18 mouse cellular contexts compared by ENCODE assay signal in the genomic region with DNA sequence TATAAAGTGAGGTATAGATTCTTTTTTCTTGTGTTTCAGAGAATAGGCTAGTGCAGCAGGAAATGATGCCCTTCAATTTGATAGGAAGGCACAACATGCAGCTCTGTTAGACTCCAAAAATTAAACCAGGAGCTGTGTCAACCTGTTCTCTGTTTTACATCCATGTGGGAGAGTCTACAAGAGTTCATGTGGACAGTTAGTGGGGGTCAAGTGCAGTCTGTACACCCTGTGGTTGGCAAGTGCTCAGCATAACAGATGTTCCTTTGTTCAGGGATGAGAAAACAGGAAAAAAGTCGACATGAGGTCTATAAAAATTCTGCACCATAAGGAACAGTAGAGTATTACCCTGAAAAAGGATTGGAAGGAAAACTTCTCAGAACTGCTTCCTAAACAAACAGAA.
DNase-seq lines count a peak whose midpoint lies in the region; ATAC-seq lines count a peak whose summit lies in the region.
"Had no signal": no experiment of that assay in that cellular context is flagged by ENCODE, and none has a peak within 500 bp of the region (broad histone marks: within the 10 kb centered on the region; RNA-seq: fewer than 3 reads in every experiment).

No protein-coding gene starts in this region.

- no peaks in the 10 kb centered on the region for H3K9me3 ChIP-seq in hindbrain, embryonic 11.5 days (ENCODE audit: control insufficient read depth, low read length)
- no peaks in the 10 kb centered on the region for H3K9me3 ChIP-seq in hindbrain, embryonic 10.5 days
- H3K9me3 ChIP-seq: hindbrain, embryonic 15.5 days; limb, embryonic 15.5 days; megakaryocyte, embryonic 14.5 days; neural tube, embryonic 13.5 days had no signal

- H3K4me2 ChIP-seq in hindbrain, embryonic 11.5 days (replicated peaks; ENCODE audit: low read depth, low read length) = no peak overlapping the region
- H3K4me2 ChIP-seq: hindbrain, embryonic 15.5 days; limb, embryonic 15.5 days; neural tube, embryonic 13.5 days had no signal

- ATAC-seq in hindbrain, embryonic 11.5 days (ENCODE audit: low FRiP score) = no peak
- ATAC-seq: Patski had no signal

- H3K4me3 ChIP-seq in hindbrain, embryonic 11.5 days (ENCODE audit: low read depth, low read length) = no peak overlapping the region
- H3K4me3 ChIP-seq in hindbrain, embryonic 10.5 days = no peak overlapping the region
- H3K4me3 ChIP-seq: hindbrain, embryonic 15.5 days; limb, embryonic 15.5 days; megakaryocyte, embryonic 14.5 days; neural tube, embryonic 13.5 days had no signal

- no peak overlapping the region for H3K9ac ChIP-seq in hindbrain, embryonic 11.5 days (ENCODE audit: low read depth, low read length)
- H3K9ac ChIP-seq: hindbrain, embryonic 15.5 days; limb, embryonic 15.5 days; neural tube, embryonic 13.5 days had no signal

- H3K4me1 ChIP-seq in hindbrain, embryonic 11.5 days (replicated peaks; ENCODE audit: control insufficient read depth, insufficient read depth, low read length) = no peaks in the 10 kb centered on the region
- H3K4me1 ChIP-seq in hindbrain, embryonic 10.5 days (replicated peaks) = no peaks in the 10 kb centered on the region
- H3K4me1 ChIP-seq: hindbrain, embryonic 15.5 days; limb, embryonic 15.5 days; megakaryocyte, embryonic 14.5 days; neural tube, embryonic 13.5 days had no signal

- DNase-seq in hindbrain, embryonic 11.5 days (ENCODE audit: low spot score) = peak; percentile 1
- DNase-seq in hindbrain, embryonic 10.5 days (ENCODE audit: low spot score) = no peak
- peak; percentile 6 for DNase-seq in retina, postnatal 1 day
- no peak for DNase-seq in retina, embryonic 14.5 days (ENCODE audit: low spot score)
- DNase-seq in cerebellum, adult 9-11 months = peak; percentile 38
- no peak for DNase-seq in ovary, adult 18-20 months (ENCODE audit: low spot score)
- no peak for DNase-seq in layer of hippocampus, postnatal 36 days
- DNase-seq: gastrocnemius, postnatal 10 days; heart, adult 18-20 months; kidney, adult 11 months; lung, postnatal 10 days; thymus, adult 2 months had no signal

- H3K36me3 ChIP-seq in hindbrain, embryonic 11.5 days (ENCODE audit: control insufficient read depth, insufficient read depth, low read length) = no peaks in the 10 kb centered on the region
- no peaks in the 10 kb centered on the region for H3K36me3 ChIP-seq in hindbrain, embryonic 10.5 days
- H3K36me3 ChIP-seq: hindbrain, embryonic 15.5 days; limb, embryonic 15.5 days; neural tube, embryonic 13.5 days had no signal

- no peak overlapping the region for H3K27ac ChIP-seq in hindbrain, embryonic 11.5 days (ENCODE audit: low read depth, low read length)
- no peak overlapping the region for H3K27ac ChIP-seq in hindbrain, embryonic 10.5 days
- H3K27ac ChIP-seq: hindbrain, embryonic 15.5 days; kidney, postnatal 0 days; limb, embryonic 15.5 days; neural tube, embryonic 13.5 days had no signal

- no peaks in the 10 kb centered on the region for H3K27me3 ChIP-seq in hindbrain, embryonic 11.5 days (ENCODE audit: control insufficient read depth, insufficient read depth, low read length)
- H3K27me3 ChIP-seq in hindbrain, embryonic 10.5 days (ENCODE audit: insufficient read depth, poor library complexity, severe bottlenecking) = no peaks in the 10 kb centered on the region
- H3K27me3 ChIP-seq: hindbrain, embryonic 15.5 days; limb, embryonic 15.5 days; megakaryocyte, embryonic 14.5 days; neural tube, embryonic 13.5 days; Patski had no signal

- WGBS in hindbrain, embryonic 11.5 days = 49% methylated on average over 1 of the region's 1 CpGs
- 48% methylated on average over 1 of the region's 1 CpGs for WGBS in hindbrain, embryonic 10.5 days

Comparison
In these comparisons a context has a peak if more than half of its experiments do, and no peak if none do; other contexts are left out.
1. DNase-seq: peak in hindbrain, embryonic 11.5 days (single experiment), retina, postnatal 1 day (single experiment) and cerebellum, adult 9-11 months (single experiment); none in hindbrain, embryonic 10.5 days (single experiment), retina, embryonic 14.5 days (single experiment), ovary, adult 18-20 months (single experiment) and layer of hippocampus, postnatal 36 days (0 of 2).